ENCODE assay signal across 10 mouse cellular contexts in genomic region chr11:20103949-20104348, GRCm38 (mm10).
"Had no signal": no experiment of that assay in that cellular context is flagged by ENCODE, and none has a peak within 500 bp of the region (broad histone marks: within the 10 kb centered on the region; RNA-seq: fewer than 3 reads in every experiment).

No protein-coding gene starts in this region.

- H3K27me3 ChIP-seq: midbrain, embryonic 15.5 days; neural tube, embryonic 12.5 days had no signal

- H3K27ac ChIP-seq: limb, embryonic 10.5 days; midbrain, embryonic 15.5 days; neural tube, embryonic 12.5 days; stomach, postnatal 0 days had no signal

- H3K9ac ChIP-seq: midbrain, embryonic 15.5 days; neural tube, embryonic 12.5 days had no signal

- ATAC-seq: intestine, postnatal 0 days; midbrain, embryonic 15.5 days had no signal

- H3K36me3 ChIP-seq: midbrain, embryonic 15.5 days had no signal

- H3K4me2 ChIP-seq: midbrain, embryonic 15.5 days; neural tube, embryonic 12.5 days had no signal

- DNase-seq: kidney, adult 8-10 months; kidney, postnatal 25 days; layer of hippocampus, adult 9-11 months; lung, adult 18-20 months; thymus, postnatal 4 days had no signal

- H3K4me1 ChIP-seq: limb, embryonic 10.5 days; midbrain, embryonic 15.5 days; neural tube, embryonic 12.5 days had no signal

- H3K9me3 ChIP-seq: limb, embryonic 10.5 days; midbrain, embryonic 15.5 days; neural tube, embryonic 12.5 days had no signal

- H3K4me3 ChIP-seq: limb, embryonic 10.5 days; midbrain, embryonic 15.5 days; neural tube, embryonic 12.5 days had no signal
